In the genomic region with DNA sequence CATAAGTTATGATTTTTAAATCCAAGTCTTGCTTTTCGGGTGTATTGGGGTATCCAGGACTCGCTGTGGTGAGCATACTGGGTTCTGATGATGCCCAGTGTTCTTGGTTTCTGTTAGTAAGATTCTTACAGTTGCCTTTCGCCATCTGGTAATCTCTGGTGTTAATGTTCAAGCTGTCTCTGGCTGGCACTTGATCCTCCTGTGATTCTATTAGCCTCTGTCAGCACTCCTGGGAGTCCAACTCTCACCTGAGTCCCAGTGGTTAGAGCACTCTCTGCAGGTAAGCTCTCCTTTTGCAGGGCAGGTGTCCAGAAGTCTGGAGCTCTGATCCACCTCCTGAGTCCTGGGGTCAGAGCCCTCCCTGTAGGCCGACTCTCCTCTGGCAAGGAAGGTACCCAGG, we compare ENCODE assay signal across 27 mouse cellular contexts. TPM values are rescaled to one million over a fixed set of nuclear protein-coding genes. Genes with fewer than 3 reads are reported as not detected.
"Had no signal": no experiment of that assay in that cellular context is flagged by ENCODE, and none has a peak within 500 bp of the region (broad histone marks: within the 10 kb centered on the region; RNA-seq: fewer than 3 reads in every experiment).

No protein-coding gene starts in this region.

RNA-seq across cellular contexts. Expression of a gene that starts 16.6 kb away (rescaled TPM):
- polyA plus RNA-seq: heart, adult 2 months; heart, embryonic 10.5 days; heart, embryonic 11.5 days; heart, embryonic 12.5 days; heart, embryonic 13.5 days; heart, embryonic 14.5 days; heart, embryonic 15.5 days; heart, embryonic 16.5 days; heart, postnatal 0 days; hindbrain, embryonic 10.5 days; hindbrain, embryonic 11.5 days; hindbrain, embryonic 12.5 days; hindbrain, embryonic 13.5 days; hindbrain, embryonic 14.5 days; hindbrain, embryonic 15.5 days; hindbrain, embryonic 16.5 days; hindbrain, postnatal 0 days; inflammation-experienced regulatory T-cells, adult 6 months; intestine, embryonic 14.5 days; intestine, embryonic 15.5 days; intestine, embryonic 16.5 days; intestine, postnatal 0 days; kidney, embryonic 14.5 days; kidney, embryonic 15.5 days; kidney, embryonic 16.5 days; kidney, postnatal 0 days; large intestine, adult 2 months had no signal

RNA-seq across cellular contexts. Expression of a gene that starts 49.9 kb away (rescaled TPM):
- polyA plus RNA-seq: heart, embryonic 10.5 days; heart, embryonic 11.5 days; heart, embryonic 12.5 days; heart, embryonic 13.5 days; heart, embryonic 14.5 days; heart, embryonic 15.5 days; heart, embryonic 16.5 days; heart, postnatal 0 days; hindbrain, embryonic 10.5 days; hindbrain, embryonic 11.5 days; hindbrain, embryonic 12.5 days; hindbrain, embryonic 13.5 days; hindbrain, embryonic 14.5 days; hindbrain, embryonic 15.5 days; hindbrain, embryonic 16.5 days; hindbrain, postnatal 0 days; inflammation-experienced regulatory T-cells, adult 6 months; intestine, embryonic 14.5 days; intestine, embryonic 15.5 days; intestine, embryonic 16.5 days; intestine, postnatal 0 days; kidney, embryonic 14.5 days; kidney, embryonic 15.5 days; kidney, embryonic 16.5 days; kidney, postnatal 0 days; large intestine, adult 2 months had no signal
